Mouse (Mus musculus) leukemia stem cell, adult 10-12 weeks (primary cell): ENCODE data around the gene Ncoa5. TPM values are rescaled to one million over a fixed set of nuclear protein-coding genes. Genes with fewer than 3 reads are reported as not detected.

Experiments used
- polyA plus RNA-seq: library from polyadenylated mRNA; stranded (reverse); fragments of >175 nt; gene quantifications from 2 replicates; pipeline ENCODE4 v1.2.3, GENCODE M21; 2012; ENCODE audit warnings: low replicate concordance

The Ncoa5 gene
- 43.1 and 78.6 TPM in 2 replicates for polyA plus RNA-seq

DNA sequence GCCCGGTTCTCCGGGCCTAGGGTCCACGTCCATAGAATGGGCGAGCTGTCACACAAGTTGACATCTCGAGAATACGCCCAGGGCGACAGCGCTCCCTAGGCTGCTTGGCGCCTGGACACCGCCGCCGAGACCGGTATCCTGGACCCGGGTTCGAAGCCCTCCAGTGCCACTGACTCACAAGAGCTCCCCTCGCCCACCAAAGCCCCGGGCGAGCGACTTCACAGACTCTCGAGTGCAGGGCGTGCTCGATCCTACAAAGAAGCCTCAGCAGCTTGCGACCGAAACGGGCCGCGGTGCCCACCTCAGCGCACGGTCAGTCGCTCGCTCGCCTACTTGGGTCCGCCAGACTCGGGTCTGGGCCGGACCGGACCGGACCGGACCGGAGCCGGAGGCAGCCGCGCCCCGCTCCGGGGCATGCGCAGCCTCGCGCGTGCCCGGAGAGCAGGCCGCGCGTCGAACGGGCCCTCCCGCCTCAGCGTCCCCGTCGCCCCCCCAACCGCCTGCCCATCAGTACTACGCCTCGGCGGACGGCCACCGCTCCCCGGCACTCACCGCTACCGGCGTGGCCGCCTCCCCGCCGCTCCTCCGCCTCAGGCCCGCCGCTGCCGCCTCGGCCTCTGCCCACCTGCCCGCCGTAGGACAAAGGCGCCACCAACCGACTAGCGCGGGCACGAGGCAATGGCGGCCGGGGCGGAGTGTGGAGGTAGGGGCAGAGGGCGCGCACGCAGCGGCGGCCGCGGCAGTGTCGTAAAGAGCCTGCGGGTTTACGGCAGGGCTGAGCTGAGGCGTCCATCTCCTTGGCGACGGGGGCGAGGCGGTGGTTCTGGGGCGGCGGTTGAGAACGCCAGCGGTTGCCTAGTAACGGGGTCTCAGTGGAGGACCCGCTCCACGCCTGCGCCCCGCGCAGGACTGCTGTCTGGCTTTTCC is at the start of gene Ncoa5:
Gene Ncoa5 (minus strand): TSS at position 737 of the 927 bp plus-strand sequence.

DNA sequence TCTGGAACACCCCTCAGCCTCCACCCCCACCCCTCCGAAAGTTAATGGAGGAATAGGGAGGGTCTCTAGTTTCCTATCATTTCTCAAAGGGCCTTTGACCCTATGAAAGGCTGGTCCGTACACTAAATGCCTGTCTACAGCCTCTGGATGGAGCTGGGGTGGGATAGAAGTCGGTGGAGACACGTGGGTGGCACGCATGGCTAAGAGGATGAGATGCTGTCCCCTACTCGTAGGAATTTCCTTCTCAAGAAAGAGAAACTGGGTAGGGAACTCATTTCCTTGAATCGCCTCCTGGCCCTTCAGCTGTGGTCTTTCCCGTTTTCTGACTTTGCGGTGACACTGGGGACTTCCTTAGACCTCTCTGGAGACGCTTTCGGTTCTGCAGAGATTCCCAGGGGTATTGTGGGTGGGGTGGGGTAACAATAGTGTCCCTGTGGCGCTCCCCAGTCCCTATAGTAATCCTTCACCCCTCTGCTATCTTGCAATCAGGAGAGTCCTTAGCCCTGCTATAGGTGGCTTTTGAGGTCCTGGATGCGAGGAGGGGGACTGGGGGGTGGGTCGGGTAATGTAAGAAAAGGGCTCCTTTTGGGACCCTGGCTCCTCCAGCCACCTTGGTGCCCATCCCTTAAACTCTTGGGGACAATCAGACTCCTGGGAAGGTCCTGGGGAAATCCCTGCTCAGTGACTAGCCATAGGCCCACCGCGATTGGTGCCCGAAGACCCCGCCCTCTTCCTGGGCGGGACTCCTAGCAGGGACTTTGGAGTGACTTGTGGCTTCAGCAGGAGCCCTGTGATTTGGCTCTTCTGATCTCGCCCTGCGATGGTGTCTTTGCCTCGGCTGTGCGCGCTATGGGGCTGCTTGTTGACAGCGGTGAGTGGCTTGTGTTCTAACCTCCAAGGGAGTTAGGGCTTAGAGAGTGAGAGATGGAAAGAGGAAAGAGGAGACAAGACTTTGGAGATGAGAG is 20.5 kb upstream of the Ncoa5 start, which contains the start of gene Cd40:
Gene Cd40 (plus strand): TSS at position 740 of the 965 bp plus-strand sequence.

DNA sequence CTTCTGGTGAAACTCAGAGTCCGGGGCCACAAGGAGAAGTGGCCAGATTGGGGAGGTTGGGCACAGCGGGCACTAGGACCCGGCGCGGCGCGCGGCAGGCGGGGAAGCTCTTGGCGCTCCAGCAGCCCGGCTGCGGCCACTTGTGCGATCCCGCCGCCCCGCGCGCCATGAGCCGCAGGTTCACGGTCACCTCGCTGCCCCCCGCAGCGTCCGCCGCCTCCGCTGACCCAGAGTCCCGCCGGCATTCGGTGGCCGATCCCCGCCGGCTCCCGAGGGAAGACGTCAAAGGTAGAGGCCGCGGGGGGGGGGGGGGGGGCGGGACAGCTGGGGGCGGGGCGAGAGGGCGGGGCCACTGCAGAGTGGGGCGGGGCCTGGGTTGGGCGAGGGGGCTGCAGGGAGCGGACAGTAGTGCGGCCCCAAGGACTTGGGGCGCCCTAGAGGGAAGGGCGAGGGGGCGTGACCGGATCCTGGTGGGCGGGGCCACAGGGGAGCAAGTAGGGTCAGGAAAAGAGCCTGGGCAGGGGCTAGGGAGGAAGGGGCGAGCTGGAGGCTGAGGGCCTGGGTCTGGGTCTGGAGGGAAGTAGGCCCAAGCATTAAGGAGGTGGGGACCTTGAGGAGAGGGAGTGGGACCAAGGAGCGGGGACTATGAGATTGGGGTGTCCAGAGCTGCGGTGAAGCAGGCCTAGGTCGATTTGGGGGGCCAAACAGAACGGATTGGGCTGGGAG is 73.8 kb downstream of the Ncoa5 start, which contains the start of gene Slc12a5:
Gene Slc12a5 (plus strand): TSS at position 87 of the 726 bp plus-strand sequence.

Other genes with a start within 250 kb of the Ncoa5 start
- 3.9 and 10.1 TPM in 2 replicates for gene Snx21, start 249.0 kb downstream of the Ncoa5 start, polyA plus RNA-seq
- 13.5 and 59.4 TPM in 2 replicates for gene Acot8, start 230.0 kb downstream of the Ncoa5 start, polyA plus RNA-seq
- gene Zswim3, start 229.8 kb downstream of the Ncoa5 start, polyA plus RNA-seq = 0.55 and 2.0 TPM in 2 replicates
- gene Zswim1, start 212.2 kb downstream of the Ncoa5 start, polyA plus RNA-seq = 15.5 and 30.3 TPM in 2 replicates
- not detected in 2 replicates for gene Spata25, start 206.3 kb downstream of the Ncoa5 start, polyA plus RNA-seq
- 21.4 and 125 TPM in 2 replicates for gene Ctsa, start 202.0 kb downstream of the Ncoa5 start, polyA plus RNA-seq
- 2.3 and 2.5 TPM in 2 replicates for gene Neurl2, start 201.4 kb downstream of the Ncoa5 start, polyA plus RNA-seq
- gene Pltp, start 177.2 kb downstream of the Ncoa5 start, polyA plus RNA-seq = 9.3 and 14.4 TPM in 2 replicates
- 64.8 and 66.4 TPM in 2 replicates for gene Pcif1, start 155.6 kb downstream of the Ncoa5 start, polyA plus RNA-seq
- gene Zfp335, start 123.1 kb downstream of the Ncoa5 start, polyA plus RNA-seq = 63.2 and 88.5 TPM in 2 replicates
- 5.0 and 9.8 TPM in 2 replicates for gene Mmp9, start 94.1 kb downstream of the Ncoa5 start, polyA plus RNA-seq
- gene Slc12a5, start 74.1 kb downstream of the Ncoa5 start, polyA plus RNA-seq = 0.27 and 0.64 TPM in 2 replicates
- gene Cd40, start 20.8 kb upstream of the Ncoa5 start, polyA plus RNA-seq = 0.64 and 2.4 TPM in 2 replicates
- not detected in 2 replicates for gene 1700025C18Rik, start 55.9 kb upstream of the Ncoa5 start, polyA plus RNA-seq
- gene Cdh22, start 200.0 kb upstream of the Ncoa5 start, polyA plus RNA-seq = 0.24 and 0.25 TPM in 2 replicates